Mouse (Mus musculus): ENCODE data around the gene Cmip.

Gene Cmip

DNA sequence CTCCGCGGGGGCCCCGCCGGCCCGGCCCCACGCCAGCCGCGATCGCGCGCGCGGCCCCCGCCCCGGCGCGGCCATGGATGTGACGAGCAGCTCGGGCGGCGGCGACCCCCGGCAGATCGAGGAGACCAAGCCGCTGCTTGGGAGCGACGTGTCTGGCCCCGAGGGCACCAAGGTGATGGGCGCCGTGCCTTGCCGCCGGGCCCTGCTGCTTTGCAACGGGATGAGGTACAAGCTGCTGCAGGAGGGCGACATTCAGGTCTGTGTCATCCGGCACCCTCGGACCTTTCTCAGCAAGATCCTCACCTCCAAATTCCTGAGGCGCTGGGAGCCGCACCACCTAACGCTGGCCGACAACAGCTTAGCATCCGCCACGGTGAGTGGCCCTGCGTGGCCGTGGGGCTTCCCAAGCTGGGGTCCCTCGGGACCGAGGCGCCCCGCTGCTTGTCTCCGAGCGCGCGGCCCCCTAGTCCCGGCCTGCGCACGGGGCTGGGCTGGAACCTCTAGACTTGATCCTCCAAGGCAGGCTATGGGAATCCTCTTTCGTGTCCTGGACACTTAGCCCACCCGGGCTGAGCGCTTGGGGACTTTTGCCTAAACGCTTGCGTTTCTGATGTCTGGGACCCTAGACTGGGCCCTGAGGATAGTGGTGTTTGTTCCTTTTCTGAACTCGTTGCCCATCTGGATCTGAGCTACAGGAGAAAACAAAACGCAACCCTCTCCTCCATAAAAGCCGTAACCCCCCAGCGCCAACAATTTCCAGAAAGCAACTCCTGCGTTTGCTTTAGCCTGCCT lies at the start of gene Cmip:
Cmip (plus strand) TSS at position 36 of the 792 bp plus-strand sequence.
- DNase-seq (ENCODE audit: low spot score), result no peak

DNA sequence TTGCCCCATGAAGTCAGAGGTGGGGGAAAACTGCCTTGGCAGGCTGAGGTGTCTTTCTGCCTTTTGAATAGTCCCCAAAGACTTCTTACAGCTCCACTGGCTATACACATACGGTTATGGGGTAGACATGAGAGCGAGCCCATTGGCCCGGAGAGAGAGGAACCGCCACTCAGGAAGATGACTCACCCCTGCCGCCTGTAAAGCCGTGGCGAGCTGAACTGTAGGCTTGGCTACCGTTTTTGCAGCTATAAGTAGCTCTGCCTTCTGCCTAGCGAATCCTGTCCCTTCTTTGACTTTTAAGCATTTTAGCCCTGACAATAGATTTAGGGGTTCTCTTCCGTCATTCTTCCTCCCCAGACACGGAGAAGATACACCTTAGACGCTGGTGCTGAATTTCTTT lies 47.7 kb upstream of the Cmip start:
- DNase-seq (ENCODE audit: low spot score), result no peak

DNA sequence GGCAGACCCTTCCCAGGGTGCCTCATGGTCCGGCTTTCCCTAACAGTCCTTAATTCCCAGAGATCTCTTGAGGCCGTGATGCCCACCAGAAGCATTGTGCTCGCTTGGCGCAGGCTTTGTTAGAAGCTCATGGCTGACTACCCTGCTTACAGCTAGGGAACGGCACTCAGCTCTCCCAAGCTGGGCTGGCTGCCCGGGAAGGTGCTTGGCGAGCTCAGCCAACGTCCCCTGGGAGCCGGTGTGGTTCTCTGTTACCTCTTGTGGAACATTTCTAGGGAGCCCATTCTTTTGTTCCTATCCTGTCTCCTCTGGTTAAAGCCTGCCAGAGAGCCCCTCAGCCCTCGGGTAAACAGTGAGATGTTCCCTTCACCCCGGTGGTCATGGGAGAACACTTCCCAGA lies 44.8 kb upstream of the Cmip start:
- no peak for DNase-seq (ENCODE audit: low spot score)

DNA sequence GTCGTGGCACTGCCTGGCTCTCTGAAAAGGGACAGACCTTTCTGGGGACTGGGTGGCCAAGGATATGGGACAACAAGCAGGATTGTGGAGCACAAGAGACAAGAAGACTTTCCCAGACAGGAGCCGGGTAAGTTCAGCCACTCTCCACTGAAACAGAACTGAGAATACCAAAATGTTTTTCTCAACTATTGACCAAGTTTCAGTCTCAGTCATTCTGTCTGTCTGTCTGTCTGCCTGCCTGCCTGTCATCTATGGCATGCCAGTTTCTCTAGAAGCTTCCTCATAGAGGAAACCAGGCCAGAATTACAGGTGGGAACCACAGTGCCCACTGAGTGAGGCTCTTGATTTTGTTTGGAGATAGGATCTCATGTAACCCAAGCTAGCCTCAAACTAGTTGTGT lies 39.1 kb upstream of the Cmip start:
- no peak for DNase-seq (ENCODE audit: low spot score)

DNA sequence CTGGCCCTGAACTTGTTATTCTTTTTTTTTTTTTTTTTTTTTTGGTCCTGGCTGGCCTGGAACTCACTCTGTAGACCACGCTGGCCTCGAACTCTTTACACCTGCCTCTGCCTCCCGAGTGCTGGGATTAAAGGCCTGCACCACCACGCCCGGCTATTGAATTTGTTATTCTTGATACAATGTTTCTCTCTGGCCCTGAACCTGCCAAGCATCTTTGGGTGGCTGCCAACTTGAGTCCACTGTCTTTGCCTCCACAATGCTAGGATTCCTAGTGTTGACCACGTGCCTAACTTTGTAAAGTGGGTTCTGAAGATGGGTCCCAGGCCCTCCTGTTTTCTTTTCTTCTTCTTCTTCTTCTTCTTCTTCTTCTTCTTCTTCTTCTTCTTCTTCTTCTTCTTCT lies 34.5 kb upstream of the Cmip start:
- no peak for DNase-seq (ENCODE audit: low spot score)

DNA sequence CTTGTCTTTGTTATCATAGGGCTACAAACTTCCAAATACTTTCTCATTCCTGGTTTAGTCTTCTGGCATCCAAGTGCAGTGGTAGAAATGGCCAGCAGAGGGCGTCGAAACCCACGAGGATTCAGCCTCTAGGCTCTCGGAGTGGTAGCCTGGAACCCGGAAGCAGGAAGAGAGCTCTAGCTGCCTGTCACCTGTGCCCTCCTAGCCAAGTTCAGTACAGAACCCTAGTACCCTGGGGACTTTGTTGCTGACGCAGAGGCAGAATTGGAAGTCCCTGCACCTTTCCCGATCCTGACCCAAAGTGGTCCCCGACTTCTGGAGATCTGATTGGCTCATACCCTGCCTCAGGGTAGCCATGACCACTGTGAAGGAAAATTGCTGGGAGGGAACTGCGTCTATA lies 32.2 kb upstream of the Cmip start:
- peak; percentile 89 for DNase-seq (ENCODE audit: low spot score)

DNA sequence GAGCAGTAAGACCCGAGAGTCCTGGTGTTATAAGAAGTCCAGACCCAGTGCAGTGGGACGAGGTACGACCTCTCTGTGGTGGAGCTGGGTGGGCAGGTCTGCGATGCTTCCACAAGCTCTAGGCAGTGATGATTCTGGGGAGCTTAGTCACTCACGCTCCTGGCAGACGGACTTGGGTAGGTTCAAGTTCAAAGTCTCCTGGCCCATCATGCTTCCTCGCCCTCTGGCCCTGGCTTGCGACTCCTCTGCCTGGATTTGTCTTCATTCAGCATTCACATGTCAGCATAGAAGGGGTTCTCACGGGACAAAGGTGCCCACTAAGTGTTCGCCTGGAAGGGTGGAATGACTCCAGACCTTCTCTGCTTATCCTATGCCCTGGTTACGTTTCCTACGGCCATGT lies 30.6 kb upstream of the Cmip start:
- no peak for DNase-seq (ENCODE audit: low spot score)

DNA sequence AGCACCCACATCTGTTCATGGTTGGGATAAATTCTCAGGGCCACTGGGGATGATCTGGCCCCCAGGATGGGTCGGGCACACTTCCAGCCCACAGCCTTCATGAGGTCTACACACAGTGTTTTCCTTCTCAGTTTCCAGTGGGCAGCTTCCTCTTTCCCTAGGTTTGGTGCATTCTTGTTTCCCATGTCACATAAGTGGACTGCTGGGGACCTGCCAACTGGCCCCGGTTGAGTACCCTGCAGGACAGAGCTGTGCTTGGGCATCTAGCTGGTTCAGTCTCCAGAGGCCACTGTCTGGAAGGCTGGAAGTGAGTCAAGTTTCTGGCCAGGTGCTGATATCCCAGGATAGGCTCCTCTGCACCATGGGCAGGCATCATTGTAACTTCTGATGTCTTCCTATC lies 29.5 kb upstream of the Cmip start:
- no peak for DNase-seq (ENCODE audit: low spot score)

DNA sequence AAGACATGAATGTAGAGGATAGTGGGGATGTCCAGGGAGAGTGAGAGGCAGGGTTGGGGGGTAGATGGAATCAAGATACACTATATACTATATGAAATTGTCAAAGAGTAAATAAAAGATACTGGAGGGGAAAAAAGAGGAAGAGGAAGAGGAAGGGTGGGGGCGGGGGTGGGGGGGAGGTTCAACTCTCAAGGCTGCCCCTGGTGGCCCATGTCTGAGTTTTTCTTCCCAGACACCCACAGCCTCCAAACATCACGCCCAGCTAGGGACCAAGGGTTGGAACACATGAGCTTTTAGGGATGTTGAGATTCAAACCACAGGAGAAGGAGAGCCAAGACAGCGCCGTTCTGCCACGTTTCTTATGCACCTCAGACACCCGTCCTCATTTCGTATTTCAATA lies 23.7 kb upstream of the Cmip start:
- no peak for DNase-seq (ENCODE audit: low spot score)

DNA sequence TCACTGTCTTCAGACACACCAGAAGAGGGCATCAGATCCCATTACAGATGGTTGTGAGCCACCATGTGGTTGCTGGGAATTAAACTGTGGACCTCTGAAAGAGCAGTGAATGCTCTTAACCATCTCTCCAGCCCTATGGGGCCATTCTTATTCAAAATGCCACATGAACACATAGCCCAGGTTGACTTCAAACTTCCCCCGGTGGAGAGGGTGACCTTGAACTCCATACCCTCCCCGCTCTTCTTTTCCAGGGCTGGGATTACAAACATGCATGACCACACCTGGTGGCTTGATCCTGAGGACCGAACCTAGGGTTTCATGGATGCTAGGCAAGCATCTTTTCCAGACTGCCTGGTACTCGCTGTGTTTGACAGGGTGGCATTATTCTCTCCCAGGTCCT lies 20.3 kb upstream of the Cmip start:
- DNase-seq (ENCODE audit: low spot score), result no peak

DNA sequence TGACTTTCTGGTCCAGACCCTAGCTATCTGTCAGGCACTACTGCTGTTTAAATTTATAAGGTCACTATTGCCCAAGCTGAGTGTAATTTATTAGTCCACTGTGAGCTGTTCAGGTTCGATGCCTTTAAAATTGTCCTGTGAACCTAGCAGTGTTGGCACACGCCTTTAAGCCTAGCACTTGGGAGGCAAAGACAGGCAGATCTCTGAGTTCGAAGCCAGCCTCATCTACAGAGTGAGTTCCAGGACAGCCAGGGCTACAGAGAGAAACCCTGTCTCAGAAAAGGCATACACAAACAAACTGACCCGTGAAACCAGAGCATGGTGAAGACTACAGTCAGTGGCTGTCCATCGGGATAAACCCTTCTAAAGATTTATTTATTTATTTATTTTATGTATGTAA lies 16.5 kb upstream of the Cmip start:
- DNase-seq (ENCODE audit: low spot score), result no peak

DNA sequence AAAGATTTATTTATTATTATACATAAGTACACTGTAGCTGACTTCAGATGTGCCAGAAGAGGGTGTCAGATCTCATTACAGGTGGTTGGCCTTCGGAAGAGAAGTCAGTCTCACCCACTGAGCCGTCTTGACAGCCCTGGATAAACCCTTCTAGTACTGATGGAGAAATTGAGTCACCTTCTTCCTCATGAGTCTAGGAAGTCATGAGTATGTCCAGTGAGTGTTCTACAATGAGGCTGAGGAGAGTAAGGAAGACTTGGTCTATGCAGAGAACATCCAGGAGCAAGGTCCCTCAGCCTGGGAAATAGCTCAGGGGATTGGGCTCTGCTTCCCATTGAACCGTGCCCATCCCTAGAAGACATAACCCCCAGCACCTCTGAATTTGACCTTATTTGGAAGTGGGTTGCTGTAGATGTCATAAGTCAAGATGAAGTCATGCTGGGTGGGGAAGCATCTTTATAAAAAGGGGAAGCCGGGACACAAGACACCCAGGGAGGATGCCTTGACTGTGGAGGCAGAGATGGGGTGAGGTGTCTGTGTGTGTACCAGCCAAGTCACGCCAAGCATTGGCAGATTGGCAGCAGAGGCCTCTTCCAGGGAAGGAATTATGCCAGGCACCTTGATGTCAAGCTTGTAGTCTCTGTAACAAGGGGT lies 15.9 kb upstream of the Cmip start:
- no peak for DNase-seq (ENCODE audit: low spot score)

DNA sequence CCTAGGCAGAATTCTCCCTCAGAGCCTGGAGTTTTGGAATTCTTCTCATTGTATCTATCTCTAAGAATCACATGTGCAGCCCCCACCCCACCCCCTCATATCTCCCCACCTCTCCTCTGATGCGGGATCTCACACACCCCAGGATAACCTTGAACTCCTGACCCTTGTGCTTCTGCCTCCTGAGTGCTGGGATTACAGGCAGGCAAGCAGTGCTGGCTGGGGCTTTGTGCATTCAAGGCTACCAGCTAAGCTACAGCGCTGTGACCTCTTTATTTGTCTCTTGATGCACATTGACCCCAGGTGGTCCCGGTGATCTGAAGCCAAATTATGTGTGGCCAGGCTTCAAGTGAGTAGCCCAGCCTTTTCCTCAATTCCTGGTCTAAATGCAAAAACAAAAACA lies 15.0 kb upstream of the Cmip start:
- DNase-seq (ENCODE audit: low spot score), result no peak

DNA sequence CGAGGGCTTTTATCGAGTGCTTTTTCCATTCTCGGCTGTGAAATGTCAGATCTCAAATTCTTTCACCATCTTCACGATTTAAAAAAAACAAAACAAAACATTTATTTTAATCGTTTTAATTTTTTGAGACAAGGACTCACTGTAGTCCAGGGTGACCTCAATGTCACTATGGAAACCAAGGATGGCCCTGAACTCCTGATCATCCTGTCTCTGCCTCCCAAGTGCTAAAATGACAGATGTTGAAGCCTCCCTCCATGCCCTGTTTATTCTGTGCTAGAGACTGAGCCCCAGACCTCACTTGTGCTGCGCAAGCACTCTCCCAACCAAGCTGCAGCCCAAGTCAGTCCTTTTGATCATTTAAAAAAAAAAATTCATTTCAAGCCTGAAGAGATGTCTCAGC lies 14.6 kb upstream of the Cmip start:
- DNase-seq (ENCODE audit: low spot score), result no peak

DNA sequence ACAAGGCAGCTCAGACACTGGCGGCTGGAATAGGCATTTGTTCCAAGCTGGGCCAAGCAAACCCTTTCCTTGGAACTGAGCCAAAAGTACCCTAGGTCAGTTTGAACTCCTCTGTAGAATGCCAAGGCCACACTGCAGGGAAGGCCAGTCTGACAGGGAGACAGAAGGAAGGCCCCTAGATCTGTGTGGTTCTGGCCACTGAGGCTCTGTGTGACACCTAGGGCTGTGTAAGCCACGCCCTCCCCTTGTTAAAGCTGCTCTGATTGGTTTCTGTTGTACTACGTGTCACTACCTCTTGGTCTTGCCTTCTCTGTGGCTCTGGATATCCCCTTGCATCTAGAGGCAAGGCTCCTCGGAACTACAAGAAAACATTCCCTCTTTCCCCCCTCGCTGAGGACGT lies 12.3 kb upstream of the Cmip start:
- DNase-seq (ENCODE audit: low spot score), result no peak

DNA sequence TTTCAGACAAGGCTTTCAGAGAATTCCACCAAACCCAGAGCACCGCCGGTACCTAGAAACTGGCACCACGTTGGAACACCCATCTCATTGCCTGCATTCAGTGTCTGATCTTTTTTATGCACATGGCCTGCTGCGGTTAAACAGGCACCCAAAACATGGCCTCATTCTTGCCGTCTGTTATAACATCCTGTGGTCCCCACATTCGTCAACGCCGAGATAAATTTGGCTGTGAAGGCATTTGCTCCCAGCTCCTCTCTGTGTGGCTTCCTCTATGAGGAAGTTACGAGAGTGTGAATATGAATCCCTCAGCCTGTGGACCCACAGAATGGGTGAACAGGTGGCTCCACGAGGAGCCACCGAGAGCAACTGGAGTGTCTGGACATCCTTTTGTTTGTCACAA lies 8.5 kb upstream of the Cmip start:
- no peak for DNase-seq (ENCODE audit: low spot score)

DNA sequence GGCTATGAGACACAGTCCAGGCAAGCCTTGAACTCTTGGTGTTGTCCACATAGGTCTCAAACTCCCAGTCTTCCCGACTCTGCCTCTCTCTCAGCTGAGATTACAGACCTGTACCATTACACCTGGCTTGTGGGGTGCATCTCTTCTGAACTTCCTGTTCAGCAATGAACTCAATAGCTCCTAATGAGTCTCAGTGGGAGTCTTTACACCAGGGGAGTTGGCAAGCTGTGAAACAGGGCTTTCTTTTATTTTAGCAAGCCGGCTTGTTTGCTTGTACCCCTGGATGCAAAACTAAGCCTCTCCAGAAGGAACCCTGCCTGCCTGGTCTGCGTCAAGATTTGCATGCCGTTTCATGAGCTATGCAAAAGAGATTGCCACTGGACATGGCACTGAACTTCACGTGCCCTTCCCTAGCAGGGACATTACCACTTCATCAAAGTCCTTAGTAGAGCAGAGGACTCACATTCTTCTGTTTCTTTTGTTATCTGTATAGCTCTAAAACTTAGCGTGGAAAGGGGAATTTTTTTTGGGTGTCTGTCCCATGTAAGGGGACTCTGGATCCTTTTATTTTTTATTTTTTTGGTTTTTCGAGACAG lies 5.7 kb upstream of the Cmip start:
- no peak for DNase-seq (ENCODE audit: low spot score)

DNA sequence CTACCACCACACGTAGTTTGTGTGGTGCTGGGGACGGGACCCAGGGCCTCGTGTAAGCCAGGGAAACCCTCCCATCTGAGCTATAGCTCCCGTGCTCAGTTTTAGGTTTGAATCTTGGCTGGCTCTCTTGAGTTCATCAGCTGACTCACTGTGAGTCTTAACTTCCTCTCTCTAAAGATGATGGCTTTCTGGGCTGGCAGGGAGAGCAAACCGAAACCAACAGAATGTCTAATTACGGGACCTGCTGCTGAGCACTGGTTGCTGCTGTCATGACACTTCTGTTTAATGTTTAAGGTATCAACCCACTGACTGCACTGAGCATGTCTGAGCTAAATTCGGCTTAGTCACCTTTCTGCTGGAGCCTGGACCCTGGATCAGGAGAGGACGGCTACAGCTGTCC lies 4.2 kb upstream of the Cmip start:
- no peak for DNase-seq (ENCODE audit: low spot score)

DNA sequence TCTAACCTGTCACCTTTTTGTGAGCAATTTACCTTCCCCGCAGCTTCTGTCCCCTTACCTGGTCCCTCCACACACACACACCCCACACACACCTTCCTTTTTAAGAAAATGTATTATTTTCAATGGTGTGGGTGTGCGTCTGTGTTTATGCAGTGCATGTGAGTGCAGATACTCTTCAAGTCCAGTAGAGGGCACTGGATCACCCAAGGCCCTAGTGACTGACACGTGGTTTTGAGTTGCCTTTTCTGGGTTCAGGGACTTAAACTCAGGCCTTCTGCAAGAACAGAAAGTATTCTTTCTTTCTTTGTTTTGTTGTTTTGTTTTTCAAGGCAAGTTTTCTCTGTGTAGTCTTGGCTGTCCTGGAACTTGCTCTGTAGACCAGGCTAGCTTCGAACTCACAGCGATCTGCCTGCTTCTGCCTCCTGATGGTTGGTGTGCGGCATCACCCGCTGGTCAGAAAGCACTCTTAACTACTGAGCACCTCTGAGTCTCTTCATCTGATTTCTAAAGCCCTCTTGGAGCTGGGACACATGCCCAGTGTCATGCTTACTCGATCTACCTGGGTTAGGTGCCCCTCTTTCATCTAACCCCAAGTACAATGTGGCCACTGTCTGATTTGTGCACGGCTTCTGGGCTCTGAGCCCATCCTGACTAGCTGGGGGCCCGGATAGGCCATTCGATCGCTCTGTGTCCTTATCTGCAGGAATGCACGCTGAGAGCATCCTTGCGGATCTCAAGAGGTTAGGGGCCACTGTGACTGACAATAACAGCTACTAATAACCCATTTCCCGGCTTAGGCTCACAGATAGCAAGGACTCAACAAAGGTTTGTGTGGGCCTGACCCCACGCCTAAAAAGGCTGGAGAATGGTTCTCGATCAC lies 3.2 kb upstream of the Cmip start:
- no peak for DNase-seq (ENCODE audit: low spot score)

DNA sequence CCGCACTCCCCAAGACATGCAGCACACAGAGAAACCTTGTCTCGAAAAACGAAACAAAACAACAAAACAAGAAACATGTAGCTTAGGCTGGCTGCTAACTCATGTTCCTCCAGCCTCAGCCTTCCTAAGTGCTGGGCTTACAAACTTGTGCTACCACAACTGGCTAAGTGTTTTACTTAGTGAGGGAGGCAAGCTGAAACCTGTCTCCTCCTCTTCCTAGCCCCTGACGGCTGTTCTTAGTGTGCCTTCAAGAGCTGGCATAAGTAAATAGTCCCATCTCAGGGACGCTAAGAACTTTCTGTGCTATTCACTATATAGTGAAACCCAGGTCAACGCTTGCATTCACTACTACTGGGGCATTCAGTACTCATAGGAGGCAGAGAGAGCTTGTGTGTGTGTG lies 2.4 kb upstream of the Cmip start:
- DNase-seq (ENCODE audit: low spot score), result no peak

DNA sequence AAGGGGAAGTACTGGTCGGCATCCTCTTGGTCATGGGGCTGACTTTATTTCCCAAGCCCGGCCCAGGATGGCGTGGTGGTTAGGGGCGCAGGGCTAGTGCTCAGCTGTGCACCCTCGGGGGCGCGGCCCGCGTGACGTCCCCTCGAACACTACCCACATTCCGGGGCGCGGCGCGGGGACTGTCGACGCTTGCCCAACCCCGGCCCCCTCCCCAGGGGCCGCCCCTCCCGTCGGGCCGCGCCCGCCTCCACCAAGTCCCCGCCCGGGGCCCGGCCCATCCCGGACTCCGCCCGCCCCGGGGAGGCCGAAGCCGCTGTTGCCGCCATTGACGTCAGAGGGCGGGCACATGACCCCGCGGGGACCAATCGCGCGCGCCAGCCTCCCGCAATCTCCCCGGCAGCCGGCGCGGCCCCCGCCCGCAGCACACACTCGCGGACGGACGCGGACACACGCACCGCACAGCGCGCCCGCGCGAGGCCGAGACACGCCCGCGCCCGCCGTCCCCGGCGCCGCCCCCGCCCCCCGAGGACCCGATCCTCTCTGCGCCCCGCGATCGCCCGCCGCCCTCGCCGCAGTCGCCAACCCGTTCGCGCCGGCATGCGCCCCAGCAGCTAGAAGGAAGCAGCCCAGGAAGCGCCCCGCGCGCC lies 449 bp upstream of the Cmip start:
- peak; percentile 95 for DNase-seq (ENCODE audit: low spot score)

All from layer of hippocampus, adult 11-12 months (tissue).